Mouse (Mus musculus): Measurements from ENCODE around the gene Kri1. TPM values are rescaled to one million over a fixed set of nuclear protein-coding genes. Genes with fewer than 3 reads are reported as not detected.
"Not testable (repeated sequence)": the region's sequence is repeated elsewhere in the genome, so short reads cannot be mapped to it uniquely, and the experiment has no call there.

Kri1 gene
- polyA plus RNA-seq, 1 experiment from 2014 or later = 16.8 TPM

GRCm38 (mm10) chr9:21305065-21305464 lies 17.3 kb upstream of the Kri1 start:
- Histone ChIP-seq H3K4me3 (ENCODE audit: low read length) (no peak overlapping the region), H3K4me2 (ENCODE audit: low read length) (no peak overlapping the region), H3K27me3 (replicated peaks; ENCODE audit: control insufficient read depth, insufficient read depth, low read length) (no peaks in the 10 kb centered on the region), H3K9me3 (ENCODE audit: control insufficient read depth, low read length) (no peaks in the 10 kb centered on the region), H3K4me1 (ENCODE audit: control insufficient read depth, insufficient read depth, low read depth, low read length) (no peaks in the 10 kb centered on the region), H3K9ac (ENCODE audit: low read depth, low read length) (no peak overlapping the region), H3K36me3 (ENCODE audit: control insufficient read depth, insufficient read depth, low read length) (no peaks in the 10 kb centered on the region), H3K27ac (ENCODE audit: low read depth, low read length) (no peak overlapping the region)
- ATAC-seq = no peak
- 89% methylated on average over 7 of the region's 7 CpGs for WGBS

- Histone ChIP-seq H3K9me3 (ENCODE audit: control insufficient read depth, low read length) (no peaks in the 10 kb centered on the region), H3K4me3 (ENCODE audit: low read length) (no peak overlapping the region), H3K27me3 (replicated peaks; ENCODE audit: control insufficient read depth, insufficient read depth, low read length) (no peaks in the 10 kb centered on the region), H3K4me1 (ENCODE audit: control insufficient read depth, insufficient read depth, low read depth, low read length) (no peaks in the 10 kb centered on the region), H3K27ac (ENCODE audit: low read depth, low read length) (no peak overlapping the region), H3K36me3 (ENCODE audit: control insufficient read depth, insufficient read depth, low read length) (no peaks in the 10 kb centered on the region), H3K9ac (ENCODE audit: low read depth, low read length) (no peak overlapping the region), H3K4me2 (ENCODE audit: low read length) (no peak overlapping the region)
- no peak for ATAC-seq
- 88% methylated on average over 10 of the region's 10 CpGs for WGBS
Measured at GRCm38 (mm10) chr9:21299014-21299413, 11.2 kb upstream of the Kri1 start.

- no peak overlapping the region for H3K4me2 ChIP-seq (ENCODE audit: low read length)
- H3K9me3 ChIP-seq (ENCODE audit: control insufficient read depth, low read length) = no peaks in the 10 kb centered on the region
- H3K27me3 ChIP-seq (replicated peaks; ENCODE audit: control insufficient read depth, insufficient read depth, low read length) = no peaks in the 10 kb centered on the region
- no peak overlapping the region for H3K4me3 ChIP-seq (ENCODE audit: low read length)
- H3K4me1 ChIP-seq (ENCODE audit: control insufficient read depth, insufficient read depth, low read depth, low read length) = peaks cover 19% of the 10 kb centered on the region
- H3K27ac ChIP-seq (ENCODE audit: low read depth, low read length) = no peak overlapping the region
- 94% methylated on average over 3 of the region's 3 CpGs for WGBS
- no peaks in the 10 kb centered on the region for H3K36me3 ChIP-seq (ENCODE audit: control insufficient read depth, insufficient read depth, low read length)
- H3K9ac ChIP-seq (ENCODE audit: low read depth, low read length) = no peak overlapping the region
- ATAC-seq = no peak
Measured at GRCm38 (mm10) chr9:21292271-21292670, 4.5 kb upstream of the Kri1 start.

GRCm38 (mm10) chr9:21291868-21292267 lies 4.1 kb upstream of the Kri1 start:
- Histone ChIP-seq H3K4me1 (ENCODE audit: control insufficient read depth, insufficient read depth, low read depth, low read length) (peaks cover 23% of the 10 kb centered on the region), H3K4me3 (ENCODE audit: low read length) (peak overlapping the region; percentile 62), H3K4me2 (ENCODE audit: low read length) (peak overlapping the region; percentile 68), H3K9ac (ENCODE audit: low read depth, low read length) (peak overlapping the region; percentile 44; the same call in 1 of the 2 replicates)
- not testable (repeated sequence) for H3K9me3 ChIP-seq (ENCODE audit: control insufficient read depth, low read length); ATAC-seq; H3K36me3 ChIP-seq (ENCODE audit: control insufficient read depth, insufficient read depth, low read length); H3K27me3 ChIP-seq (replicated peaks; ENCODE audit: control insufficient read depth, insufficient read depth, low read length); H3K27ac ChIP-seq (ENCODE audit: low read depth, low read length)
- 20% methylated on average over 7 of the region's 7 CpGs for WGBS

GRCm38 (mm10) chr9:21291022-21291787 lies 3.4 kb upstream of the Kri1 start, which contains the start of gene Cdkn2d:
TSS of gene Cdkn2d (minus strand) at chr9:21291407.
- peak within 1 kb of the TSS; percentile 62 for H3K4me3 ChIP-seq (ENCODE audit: low read length)
- H3K36me3 ChIP-seq (ENCODE audit: control insufficient read depth, insufficient read depth, low read length) = no peaks in the 10 kb centered on the region
- peak; percentile 97 for ATAC-seq
- H3K27ac ChIP-seq (ENCODE audit: low read depth, low read length) = peak within 1 kb of the TSS; percentile 83
- H3K27me3 ChIP-seq (replicated peaks; ENCODE audit: control insufficient read depth, insufficient read depth, low read length) = no peaks in the 10 kb centered on the region
- H3K9me3 ChIP-seq (ENCODE audit: control insufficient read depth, low read length) = no peaks in the 10 kb centered on the region
- peaks cover 30% of the 10 kb centered on the region for H3K4me1 ChIP-seq (ENCODE audit: control insufficient read depth, insufficient read depth, low read depth, low read length)
- under 1% methylated on average over 46 of the region's 51 CpGs for WGBS
- H3K4me2 ChIP-seq (ENCODE audit: low read length) = peak within 1 kb of the TSS; percentile 69
- peak within 1 kb of the TSS; percentile 83 for H3K9ac ChIP-seq (ENCODE audit: low read depth, low read length)

- peaks cover 30% of the 10 kb centered on the region for H3K4me1 ChIP-seq (ENCODE audit: control insufficient read depth, insufficient read depth, low read depth, low read length)
- under 1% methylated on average over 20 of the region's 20 CpGs for WGBS
- ATAC-seq = no peak
Measured at GRCm38 (mm10) chr9:21290589-21290988, 2.8 kb upstream of the Kri1 start.

GRCm38 (mm10) chr9:21289337-21289671 lies 1.5 kb upstream of the Kri1 start:
- no peak overlapping the region for H3K4me3 ChIP-seq (ENCODE audit: low read length)
- H3K36me3 ChIP-seq (ENCODE audit: control insufficient read depth, insufficient read depth, low read length) = peaks cover 5% of the 10 kb centered on the region; the same call in 1 of the 2 replicates
- H3K9me3 ChIP-seq (ENCODE audit: control insufficient read depth, low read length) = no peaks in the 10 kb centered on the region
- H3K9ac ChIP-seq (ENCODE audit: low read depth, low read length) = no peak overlapping the region
- no peak for ATAC-seq
- H3K27me3 ChIP-seq (replicated peaks; ENCODE audit: control insufficient read depth, insufficient read depth, low read length) = no peaks in the 10 kb centered on the region
- H3K4me2 ChIP-seq (ENCODE audit: low read length) = peak overlapping the region; percentile 69
- 97% methylated on average over 2 of the region's 2 CpGs for WGBS
- H3K27ac ChIP-seq (ENCODE audit: low read depth, low read length) = no peak overlapping the region
- H3K4me1 ChIP-seq (ENCODE audit: control insufficient read depth, insufficient read depth, low read depth, low read length) = peaks cover 30% of the 10 kb centered on the region

More at GRCm38 (mm10) chr9:21290589-21290988, 2.8 kb upstream of the Kri1 start:
- peak overlapping the region; percentile 83 for H3K9ac ChIP-seq (ENCODE audit: low read depth, low read length)
- no peaks in the 10 kb centered on the region for H3K27me3 ChIP-seq (replicated peaks; ENCODE audit: control insufficient read depth, insufficient read depth, low read length)
- peak overlapping the region; percentile 62 for H3K4me3 ChIP-seq (ENCODE audit: low read length)
- H3K27ac ChIP-seq (ENCODE audit: low read depth, low read length) = peak overlapping the region; percentile 83
- peak overlapping the region; percentile 69 for H3K4me2 ChIP-seq (ENCODE audit: low read length)
- H3K36me3 ChIP-seq (ENCODE audit: control insufficient read depth, insufficient read depth, low read length) = no peaks in the 10 kb centered on the region
- H3K9me3 ChIP-seq (ENCODE audit: control insufficient read depth, low read length) = no peaks in the 10 kb centered on the region

- H3K4me2 ChIP-seq (ENCODE audit: low read length) = peak overlapping the region; percentile 92
- ATAC-seq = no peak
- H3K36me3 ChIP-seq (ENCODE audit: control insufficient read depth, insufficient read depth, low read length) = peaks cover 9% of the 10 kb centered on the region; the same call in 1 of the 2 replicates
- peak overlapping the region; percentile 82 for H3K4me3 ChIP-seq (ENCODE audit: low read length)
- H3K27me3 ChIP-seq (replicated peaks; ENCODE audit: control insufficient read depth, insufficient read depth, low read length) = no peaks in the 10 kb centered on the region
- no peaks in the 10 kb centered on the region for H3K9me3 ChIP-seq (ENCODE audit: control insufficient read depth, low read length)
- H3K4me1 ChIP-seq (ENCODE audit: control insufficient read depth, insufficient read depth, low read depth, low read length) = peaks cover 30% of the 10 kb centered on the region
- WGBS = 76% methylated on average over 13 of the region's 13 CpGs
- H3K27ac ChIP-seq (ENCODE audit: low read depth, low read length) = peak overlapping the region; percentile 89
- H3K9ac ChIP-seq (ENCODE audit: low read depth, low read length) = peak overlapping the region; percentile 79
Measured at GRCm38 (mm10) chr9:21288404-21289336, 901 bp upstream of the Kri1 start.

GRCm38 (mm10) chr9:21286753-21287152 lies 1.0 kb downstream of the Kri1 start:
- H3K36me3 ChIP-seq (ENCODE audit: control insufficient read depth, insufficient read depth, low read length) = peaks cover 16% of the 10 kb centered on the region
- no peak for ATAC-seq

More at GRCm38 (mm10) chr9:21286753-21287152, 1.0 kb downstream of the Kri1 start:
- peak overlapping the region; percentile 79 for H3K9ac ChIP-seq (ENCODE audit: low read depth, low read length)
- no peaks in the 10 kb centered on the region for H3K9me3 ChIP-seq (ENCODE audit: control insufficient read depth, low read length)
- H3K27ac ChIP-seq (ENCODE audit: low read depth, low read length) = no peak overlapping the region
- H3K27me3 ChIP-seq (replicated peaks; ENCODE audit: control insufficient read depth, insufficient read depth, low read length) = no peaks in the 10 kb centered on the region
- peak overlapping the region; percentile 92 for H3K4me2 ChIP-seq (ENCODE audit: low read length)
- 74% methylated on average over 3 of the region's 3 CpGs for WGBS
- H3K4me3 ChIP-seq (ENCODE audit: low read length) = peak overlapping the region; percentile 82
- H3K4me1 ChIP-seq (ENCODE audit: control insufficient read depth, insufficient read depth, low read depth, low read length) = peaks cover 30% of the 10 kb centered on the region
